Mouse (Mus musculus) adrenal gland, postnatal 4 days (tissue): ENCODE measurements around the gene Rec114. TPM values are rescaled to one million over a fixed set of nuclear protein-coding genes. Genes with fewer than 3 reads are reported as not detected.

Experiments
- DNase-seq, 2 experiments: peaks; one replicate each; pipeline ENCODE4 v3.0.0; 2021 to 2022; ENCODE audit warnings: low spot score in 2 of 2, mixed read lengths in 2 of 2
- long read RNA-seq, 2 experiments: library from polyadenylated mRNA; stranded (forward); transcript quantifications; one replicate each; pipeline ENCODE4 v2.0.0; 2021
- total RNA-seq, 2 experiments: library from RNA; stranded (reverse); gene quantifications; 2 replicates each; pipeline ENCODE4 v1.2.3; 2021

Gene Rec114
- 1 to 10 TPM; 3.2 to 4.3 TPM for total RNA-seq
- long read RNA-seq, experiment 1, partial matches to known transcripts: 0 of 2 reads
- long read RNA-seq, experiment 1, other reads (novel, unspliced or antisense): 2 of 2 reads
- long read RNA-seq, experiment 2, partial matches to known transcripts: 7 of 9 reads
- long read RNA-seq, experiment 2, other reads (novel, unspliced or antisense): 2 of 9 reads

DNA sequence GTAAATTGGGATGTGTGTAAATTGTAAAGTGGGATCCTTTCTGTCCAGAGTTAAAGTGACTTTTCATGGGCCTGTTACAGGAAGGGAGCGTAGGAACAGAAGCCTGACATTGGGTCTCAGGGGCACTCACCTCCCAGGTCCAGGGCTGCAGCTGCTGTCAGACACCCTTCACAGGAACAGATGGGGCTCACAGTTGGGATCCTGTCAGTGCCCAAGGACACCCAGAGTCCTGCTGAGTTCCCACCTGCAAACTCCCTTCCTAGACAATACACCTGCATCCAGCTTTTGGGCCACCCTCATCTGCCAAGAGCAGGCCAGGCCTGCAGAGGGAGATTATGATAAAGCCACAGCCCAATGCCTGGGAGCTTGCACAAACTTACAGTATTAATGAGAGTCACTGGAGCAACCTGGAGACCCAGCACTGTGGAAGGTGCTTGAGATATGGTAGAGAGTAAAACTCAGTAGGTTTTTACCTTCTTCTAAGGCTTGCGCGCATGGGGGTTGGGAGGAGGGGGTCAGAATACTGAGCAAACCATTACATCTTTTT lies at the start of gene Rec114:
TSS of gene Rec114 (minus strand) at position 263 of the 547 bp plus-strand sequence.
- DNase-seq: no peak

DNA sequence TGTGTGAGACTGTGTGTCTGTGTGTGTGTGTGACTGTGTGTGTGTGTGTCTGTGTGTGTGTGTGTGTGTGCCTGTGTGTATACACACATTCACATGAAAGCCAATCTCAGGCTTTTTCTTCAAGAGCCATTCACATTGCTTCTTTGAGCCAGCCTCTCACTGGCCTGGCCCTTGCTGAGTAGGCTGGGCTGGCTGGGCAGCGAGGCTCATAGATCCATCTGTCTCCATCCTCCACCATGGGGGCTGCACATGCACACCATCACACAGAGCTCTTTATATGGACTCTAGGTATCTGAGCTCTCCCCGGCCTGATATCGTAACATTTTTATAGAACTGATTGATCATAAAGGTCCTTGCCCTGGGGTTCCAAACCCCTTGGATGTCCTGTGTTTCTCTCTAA lies 45.7 kb upstream of the Rec114 start:
- DNase-seq: no peak

DNA sequence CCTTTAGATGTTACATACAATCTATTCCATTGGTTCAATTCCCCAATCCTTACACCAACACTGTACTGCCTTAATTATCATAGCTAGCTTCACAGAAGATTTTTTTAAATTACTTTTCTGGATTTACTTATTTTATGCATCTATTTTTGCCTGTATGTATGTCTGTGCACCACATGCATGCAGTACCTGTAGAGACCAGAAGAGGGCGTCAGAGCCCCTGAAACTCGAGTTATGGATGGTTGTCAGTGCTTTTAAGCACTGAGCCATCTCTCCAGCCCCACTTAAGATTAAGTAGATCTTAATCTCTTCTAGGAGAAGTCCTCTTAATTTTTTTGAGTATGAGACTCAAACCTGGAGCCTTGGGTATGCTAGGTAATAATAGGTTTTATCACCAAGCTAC lies 31.6 kb upstream of the Rec114 start:
- DNase-seq: no peak

GRCm38 (mm10) chr9:58774761-58775160 lies 31.0 kb upstream of the Rec114 start:
- no peak for DNase-seq

DNA sequence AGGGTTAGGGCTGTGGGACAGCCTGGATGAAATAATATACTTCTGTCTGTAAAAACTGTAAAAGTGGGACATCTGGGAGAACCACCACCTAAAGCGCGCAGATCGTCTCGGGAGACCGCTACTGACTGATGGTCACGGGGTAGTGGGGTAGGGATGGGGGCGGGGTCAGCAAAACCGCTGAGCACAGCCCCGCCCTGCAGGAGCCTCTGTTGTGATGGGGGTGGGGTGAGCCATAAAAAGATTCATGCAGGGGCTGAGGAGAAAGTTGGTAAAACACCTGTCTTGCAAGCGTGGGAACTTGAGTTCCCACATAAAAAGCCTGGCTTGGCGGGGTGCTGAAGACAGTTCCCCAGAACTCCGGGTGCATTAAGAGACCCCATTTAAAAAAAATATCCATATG lies 26.2 kb upstream of the Rec114 start:
- no peak for DNase-seq

- DNase-seq: no peak
Measured at GRCm38 (mm10) chr9:58766959-58767955, 23.5 kb upstream of the Rec114 start.

DNA sequence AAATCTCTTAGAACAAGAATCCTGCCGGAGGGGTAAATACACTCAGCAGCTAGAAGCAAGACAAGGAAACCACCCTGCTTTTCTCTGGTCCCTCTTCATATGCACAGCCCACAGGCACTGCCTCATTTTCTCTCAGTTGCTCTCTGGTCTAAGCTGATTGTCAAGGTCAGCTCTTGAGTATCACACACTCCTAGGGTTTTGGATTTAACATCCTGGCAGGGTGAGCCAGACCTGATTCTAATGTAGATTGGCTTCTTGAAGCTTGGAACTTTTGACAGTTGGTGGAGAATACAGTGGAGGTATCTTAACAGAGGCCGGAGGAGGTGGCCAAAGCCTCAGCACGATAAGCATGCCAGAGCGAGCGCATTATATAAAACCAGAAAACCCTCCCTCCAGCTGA lies 20.6 kb upstream of the Rec114 start:
- no peak for DNase-seq

DNA sequence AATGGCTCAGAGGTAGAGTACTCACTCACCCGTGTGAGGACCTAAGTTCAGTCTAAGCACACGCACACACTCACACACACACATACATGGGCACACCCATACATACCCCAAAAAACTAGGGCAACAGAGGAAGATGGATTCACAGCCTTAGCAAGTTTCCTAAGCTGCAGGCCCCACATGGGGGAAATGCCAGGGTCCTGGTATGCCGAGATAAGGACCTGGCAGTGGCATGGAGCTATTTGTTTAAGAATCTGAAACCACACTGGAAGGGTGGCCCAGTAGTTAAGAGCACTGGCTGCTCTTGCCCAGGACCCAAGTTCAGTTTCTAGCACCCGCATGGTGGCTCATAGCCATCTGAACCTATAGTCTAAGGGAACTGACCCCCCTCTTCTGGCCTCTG lies 19.4 kb upstream of the Rec114 start:
- DNase-seq: no peak

DNA sequence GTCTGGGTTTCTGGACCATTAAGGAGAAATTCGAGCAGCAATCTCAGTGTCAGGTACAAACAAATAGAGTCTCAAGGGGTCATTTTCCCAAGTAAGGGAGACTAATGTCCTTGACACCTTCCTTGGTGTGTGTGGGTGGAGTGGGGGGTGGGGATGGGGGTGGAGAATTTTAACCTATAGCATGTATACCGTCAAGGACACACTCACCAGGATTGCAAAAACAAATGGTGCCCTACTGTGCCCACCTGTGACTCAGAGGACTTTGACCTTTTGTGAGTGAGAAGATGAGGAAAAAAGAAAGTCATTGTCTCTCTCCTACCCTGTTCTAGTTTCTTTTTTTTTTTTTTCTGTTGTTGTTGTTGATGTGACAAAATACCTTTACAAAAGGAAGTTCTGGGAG lies 18.3 kb upstream of the Rec114 start:
- DNase-seq: no peak

DNA sequence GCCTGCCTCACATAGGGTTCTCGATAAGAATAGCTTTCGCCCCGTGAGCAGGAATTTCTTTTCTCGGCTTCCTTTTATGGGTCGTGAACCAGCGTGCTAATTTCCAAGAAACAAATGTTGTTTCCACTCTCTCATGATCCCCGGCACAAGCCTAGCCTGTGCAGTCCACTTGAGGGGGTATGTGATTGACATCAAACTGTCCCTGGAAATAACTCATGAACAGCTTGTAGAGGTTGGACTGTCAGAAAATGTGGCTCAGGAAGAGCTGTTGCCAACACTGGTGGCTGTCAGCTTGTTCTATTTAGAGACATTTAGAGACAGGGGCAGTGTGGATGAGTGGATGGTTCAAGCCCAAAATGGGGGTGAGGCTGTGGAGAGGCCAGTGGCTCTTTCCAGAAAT lies 15.0 kb upstream of the Rec114 start:
- no peak for DNase-seq

GRCm38 (mm10) chr9:58756371-58757132 lies 12.8 kb upstream of the Rec114 start:
- DNase-seq: no peak

DNA sequence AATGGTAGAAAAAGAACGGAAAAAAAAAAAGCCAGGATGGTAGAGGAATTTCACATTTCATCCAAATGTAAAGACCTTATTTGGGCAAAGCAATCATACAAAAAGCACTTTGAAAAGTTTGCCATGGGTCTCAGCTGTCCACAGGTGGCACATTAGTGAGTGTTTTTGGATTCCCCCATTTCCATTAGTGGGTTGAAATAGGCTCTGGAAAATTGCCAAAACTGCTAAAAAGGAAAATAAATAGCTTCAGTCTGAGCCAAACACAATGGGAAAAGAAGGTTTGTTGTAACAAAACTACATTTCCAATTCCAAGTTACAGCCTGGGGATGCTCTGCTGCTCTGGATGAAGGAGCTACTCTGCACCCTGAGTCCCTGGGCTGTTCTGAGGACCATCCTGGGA lies 9.8 kb upstream of the Rec114 start:
- DNase-seq: no peak

DNA sequence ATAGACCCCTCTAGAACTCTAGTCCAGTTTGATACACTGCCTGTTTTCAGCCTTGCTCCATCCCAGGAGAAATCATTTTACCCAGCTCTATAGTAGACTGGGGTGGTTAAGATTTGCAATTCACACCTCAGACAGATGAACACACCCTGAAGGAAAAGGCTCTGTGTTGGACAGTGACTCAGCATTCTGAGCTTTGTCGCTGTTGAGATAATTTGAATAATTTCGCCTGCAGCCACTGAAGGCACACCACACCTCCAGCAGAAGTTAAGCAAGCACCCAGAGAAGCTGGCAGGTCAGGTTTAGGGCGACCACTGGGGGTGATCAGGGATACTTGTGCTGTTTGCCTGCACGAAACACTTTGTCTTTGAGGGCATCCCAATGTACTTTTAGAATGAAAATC lies 4.4 kb upstream of the Rec114 start:
- DNase-seq: no peak

DNA sequence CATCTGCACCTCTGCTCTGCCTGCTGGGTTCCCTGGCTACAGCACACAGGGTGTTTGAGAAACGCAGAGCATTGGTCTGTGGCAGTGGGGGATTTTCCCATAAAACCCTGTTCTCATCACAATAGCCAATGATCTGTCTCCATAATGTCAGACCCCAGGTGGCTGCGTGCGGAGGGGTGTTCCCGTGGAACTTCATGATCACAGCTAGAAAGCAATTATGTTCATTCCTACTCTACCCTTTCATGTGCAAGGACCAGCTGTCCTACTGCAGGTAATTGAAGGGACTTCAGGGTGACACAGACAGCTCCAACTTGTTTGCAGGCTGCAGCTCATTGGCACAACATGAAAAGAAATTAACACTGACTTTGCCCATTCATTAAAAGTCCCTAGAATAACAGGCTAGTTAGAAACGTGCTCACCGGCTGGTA lies 3.6 kb upstream of the Rec114 start:
- DNase-seq: no peak

DNA sequence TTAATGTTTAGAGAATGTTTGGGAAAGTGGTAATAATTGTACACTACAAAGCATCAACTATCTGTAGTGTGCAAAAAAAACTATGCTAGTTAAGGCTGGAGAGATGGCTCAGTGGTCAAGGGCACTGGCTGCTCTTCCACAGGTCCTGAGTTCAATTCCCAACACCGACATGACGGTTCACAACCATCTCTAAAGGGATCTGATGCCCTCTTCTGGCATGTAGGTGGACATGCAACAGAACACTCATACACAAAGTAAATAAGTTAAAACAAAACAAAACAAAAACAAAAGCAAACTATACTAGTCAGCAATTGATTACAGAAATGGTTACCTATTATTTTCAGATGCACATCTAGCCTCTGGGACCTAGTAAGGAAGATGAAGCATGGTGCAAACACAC lies 1.1 kb downstream of the Rec114 start:
- no peak for DNase-seq

DNA sequence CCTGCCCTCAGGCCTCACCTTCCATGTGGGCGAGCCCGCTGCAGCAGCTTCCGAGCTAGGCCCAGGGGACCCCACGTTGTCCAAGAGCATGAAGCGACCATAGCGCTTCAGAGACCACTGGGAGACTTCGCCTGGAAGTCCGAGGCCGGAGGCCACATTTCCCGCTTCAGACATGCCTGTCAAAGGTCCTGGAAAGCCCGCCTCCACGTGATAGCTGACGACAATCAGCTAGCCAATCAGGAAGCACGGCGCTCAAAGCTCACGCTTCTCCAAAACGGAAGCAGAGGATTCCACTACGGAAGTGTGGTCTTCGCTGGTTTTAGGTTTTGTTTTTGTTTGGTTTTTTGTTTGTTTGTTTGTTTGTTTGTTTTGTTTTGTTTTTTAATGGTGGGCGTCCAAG lies 2.4 kb downstream of the Rec114 start:
- DNase-seq: no peak

- DNase-seq: no peak
Measured at GRCm38 (mm10) chr9:58739791-58740190, 4.0 kb downstream of the Rec114 start.

- no peak for DNase-seq
Measured at GRCm38 (mm10) chr9:58723165-58723564, 20.6 kb downstream of the Rec114 start.

- DNase-seq: no peak
Measured at GRCm38 (mm10) chr9:58722151-58722550, 21.6 kb downstream of the Rec114 start.

DNA sequence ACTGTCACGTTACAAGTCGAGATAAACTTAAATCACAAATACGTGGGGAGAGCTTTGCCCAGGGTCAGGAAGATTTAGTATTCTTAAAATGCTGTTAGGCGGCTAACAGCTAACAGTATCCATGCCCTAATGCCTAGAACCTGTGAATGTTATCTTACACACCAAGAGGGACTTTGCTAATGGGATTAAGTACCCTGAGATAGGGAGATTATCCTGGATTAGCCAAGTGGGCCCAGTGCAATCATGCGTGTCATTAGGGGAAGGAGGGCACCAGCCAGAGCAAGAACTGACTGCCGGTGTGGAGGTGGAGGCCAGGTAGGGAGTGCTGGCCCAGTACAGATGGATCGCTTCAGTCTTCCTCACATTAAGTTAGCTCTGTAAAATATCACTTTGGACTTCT lies 22.7 kb downstream of the Rec114 start:
- DNase-seq: no peak

DNA sequence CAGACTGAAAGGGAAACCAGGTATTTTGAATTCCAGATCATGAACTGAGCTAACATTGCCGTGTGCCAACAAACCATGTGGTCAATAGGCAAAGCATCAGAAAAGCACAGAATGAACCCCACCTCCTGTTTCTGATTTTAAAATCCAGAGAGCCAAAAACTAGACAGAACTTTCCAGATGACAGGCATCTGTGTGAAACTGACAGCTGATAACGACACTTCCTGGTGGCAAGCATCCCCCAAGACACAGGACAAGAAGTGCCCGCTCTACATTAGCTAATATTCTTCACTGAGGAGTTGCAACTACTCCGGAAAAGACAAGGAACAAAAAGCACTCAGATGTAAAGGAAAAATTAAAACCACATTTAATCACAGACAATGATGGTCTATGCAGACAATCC lies 23.6 kb downstream of the Rec114 start:
- no peak for DNase-seq

DNA sequence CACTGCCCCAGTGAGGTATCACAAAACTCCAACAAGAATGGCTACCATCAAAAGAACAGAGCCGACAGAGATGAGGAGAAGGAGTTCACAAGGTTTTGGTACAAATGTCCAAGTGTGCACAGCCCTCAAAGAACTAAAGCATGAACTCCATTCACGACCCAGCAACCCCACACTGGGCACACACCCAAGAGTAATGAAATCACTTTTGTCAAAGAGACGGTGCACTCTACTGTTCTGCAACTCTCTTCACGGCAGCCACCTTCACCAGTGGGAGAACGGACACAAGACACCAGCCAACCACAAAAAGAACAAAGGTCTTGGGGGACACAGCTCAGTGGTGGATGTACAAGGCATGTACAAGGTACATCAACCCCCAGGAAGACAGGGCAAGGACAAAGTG lies 24.3 kb downstream of the Rec114 start:
- no peak for DNase-seq
